Mouse (Mus musculus) MEL (cell line): Measurements from ENCODE around the gene Hbp1. TPM values are rescaled to one million over a fixed set of nuclear protein-coding genes. Genes with fewer than 3 reads are reported as not detected.

Experiments used
- DNase-seq: peaks from one replicate; pipeline ENCODE4 v3.0.0; 2011; ENCODE audit warnings: low read depth, low spot score
- H3K27ac ChIP-seq: 2 replicates; pipeline ENCODE4 v1.5.1; 2012; ENCODE audit warnings: low read depth, mild to moderate bottlenecking, control low read depth, low read length, moderate library complexity; ENCODE audit not compliant: control insufficient read depth
- H3K27me3 ChIP-seq, 2 experiments: fragments of 150-350 bp in 1 of 2; sonication (generic) in 1 of 2; 2 replicates each; pipeline ENCODE4 v1.6.1; 2012; ENCODE audit warnings: low read length in 2 of 2, mild to moderate bottlenecking in 2 of 2, improper control_type of control experiment in 1 of 2, moderate library complexity in 1 of 2; ENCODE audit not compliant: insufficient read depth in 2 of 2, control insufficient read depth in 1 of 2
- H3K36me3 ChIP-seq, 2 experiments: 2 replicates each; pipeline ENCODE4 v1.6.1; 2012 to 2014; ENCODE audit warnings: low read length in 2 of 2, improper control_type of control experiment in 1 of 2, inconsistent platforms in 1 of 2, mild to moderate bottlenecking in 1 of 2; ENCODE audit not compliant: insufficient read depth in 2 of 2, control insufficient read depth in 1 of 2
- H3K4me1 ChIP-seq, 2 experiments: fragments of 150-350 bp in 1 of 2; sonication (generic) in 1 of 2; 2 replicates each; pipeline ENCODE4 v1.6.1; 2012; ENCODE audit warnings: low read length in 2 of 2, improper control_type of control experiment in 1 of 2, mild to moderate bottlenecking in 1 of 2; ENCODE audit not compliant: insufficient read depth in 2 of 2, control insufficient read depth in 1 of 2
- H3K4me3 ChIP-seq, 2 experiments: fragments of 150-350 bp in 1 of 2; sonication (generic) in 1 of 2; 2 replicates each; pipeline ENCODE4 v1.5.1; 2012; ENCODE audit warnings: low read depth in 2 of 2, low read length in 2 of 2, mild to moderate bottlenecking in 2 of 2, moderate library complexity in 2 of 2, control low read depth in 1 of 2, improper control_type of control experiment in 1 of 2; ENCODE audit not compliant: control insufficient read depth in 1 of 2, insufficient read depth in 1 of 2
- H3K79me2 ChIP-seq: 2 replicates; pipeline ENCODE4 v1.6.1; 2012; ENCODE audit warnings: mild to moderate bottlenecking, low read length, moderate library complexity; ENCODE audit not compliant: control insufficient read depth, poor library complexity, insufficient read depth
- H3K9ac ChIP-seq: 2 replicates; pipeline ENCODE4 v1.6.1; 2012; ENCODE audit warnings: low read depth, mild to moderate bottlenecking, control low read depth, low read length, moderate library complexity; ENCODE audit not compliant: control insufficient read depth, poor library complexity, severe bottlenecking
- H3K9me3 ChIP-seq: fragments of 150-350 bp; sonication (generic); replicated peaks from 2 replicates; pipeline ENCODE4 v1.6.1; 2012; ENCODE audit warnings: mild to moderate bottlenecking, low read length, improper control_type of control experiment, moderate library complexity; ENCODE audit not compliant: insufficient read depth
- CHD2 ChIP-seq: IDR thresholded peaks from 2 replicates; pipeline ENCODE4 v1.6.1; 2011; ENCODE audit warnings: low read length, improper control_type of control experiment
- CTCF ChIP-seq, 3 experiments: IDR thresholded peaks in 2 of 3; conservative IDR thresholded peaks in 1 of 3; 2 replicates each; pipeline ENCODE4 v1.5.1; 2011 to 2012; ENCODE audit warnings: low read length in 3 of 3, low read depth in 2 of 3, mild to moderate bottlenecking in 2 of 3, improper control_type of control experiment in 1 of 3, inconsistent platforms in 1 of 3, mixed read lengths in 1 of 3, moderate library complexity in 1 of 3; ENCODE audit not compliant: control insufficient read depth in 1 of 3, insufficient read depth in 1 of 3, poor library complexity in 1 of 3, severe bottlenecking in 1 of 3
- EP300 ChIP-seq, 2 experiments: IDR thresholded peaks; 2 replicates each; pipeline ENCODE4 v1.6.1; 2011; ENCODE audit warnings: improper control_type of control experiment in 2 of 2, low read length in 2 of 2, low read depth in 1 of 2, mild to moderate bottlenecking in 1 of 2
- ETS1 ChIP-seq: IDR thresholded peaks from 2 replicates; pipeline ENCODE4 v1.6.1; 2012; ENCODE audit warnings: low read depth, mild to moderate bottlenecking, inconsistent platforms, low read length, improper control_type of control experiment, moderate library complexity
- GABPA ChIP-seq: IDR thresholded peaks from 2 replicates; pipeline ENCODE4 v1.6.1; 2012; ENCODE audit warnings: low read depth, mild to moderate bottlenecking, inconsistent platforms, low read length, improper control_type of control experiment, moderate library complexity
- HCFC1 ChIP-seq: IDR thresholded peaks from 2 replicates; pipeline ENCODE4 v1.6.1; 2012; ENCODE audit warnings: low read depth, mild to moderate bottlenecking, inconsistent platforms, low read length, improper control_type of control experiment, moderate library complexity
- KAT2A ChIP-seq: conservative IDR thresholded peaks from 2 replicates; pipeline ENCODE4 v1.6.1; 2012; ENCODE audit warnings: low read depth, low read length, improper control_type of control experiment, inconsistent platforms
- MAFK ChIP-seq: IDR thresholded peaks from 2 replicates; pipeline ENCODE4 v1.6.1; 2011; ENCODE audit warnings: low read depth, mild to moderate bottlenecking, low read length, improper control_type of control experiment, borderline replicate concordance
- MAZ ChIP-seq: IDR thresholded peaks from 2 replicates; pipeline ENCODE4 v1.6.1; 2012; ENCODE audit warnings: low read depth, mild to moderate bottlenecking, inconsistent platforms, low read length, improper control_type of control experiment
- MYB ChIP-seq: IDR thresholded peaks from 2 replicates; pipeline ENCODE4 v1.6.1; 2011; ENCODE audit warnings: mild to moderate bottlenecking, low read depth, low read length, improper control_type of control experiment
- NELFE ChIP-seq: IDR thresholded peaks from 2 replicates; pipeline ENCODE4 v1.6.1; 2011; ENCODE audit warnings: low read depth, low read length, improper control_type of control experiment
- POLR2A ChIP-seq, 2 experiments: IDR thresholded peaks; 2 replicates each; pipeline ENCODE4 v1.6.1; 2011 to 2012; ENCODE audit warnings: low read length in 2 of 2, mild to moderate bottlenecking in 2 of 2, control low read depth in 1 of 2, improper control_type of control experiment in 1 of 2, low read depth in 1 of 2, moderate library complexity in 1 of 2; ENCODE audit not compliant: control insufficient read depth in 1 of 2, insufficient read depth in 1 of 2, poor library complexity in 1 of 2
- SMC3 ChIP-seq: IDR thresholded peaks from 2 replicates; pipeline ENCODE4 v1.6.1; 2011; ENCODE audit warnings: low read depth, low read length, improper control_type of control experiment
- TCF12 ChIP-seq: IDR thresholded peaks from 2 replicates; pipeline ENCODE4 v1.6.1; 2014; ENCODE audit warnings: low read depth, mild to moderate bottlenecking, inconsistent platforms, low read length, improper control_type of control experiment, moderate library complexity
- USF1 ChIP-seq: IDR thresholded peaks from 2 replicates; pipeline ENCODE4 v1.6.1; 2014; ENCODE audit warnings: low read depth, mild to moderate bottlenecking, inconsistent platforms, low read length, improper control_type of control experiment, moderate library complexity
- ZKSCAN1 ChIP-seq: IDR thresholded peaks from 2 replicates; pipeline ENCODE4 v1.6.1; 2012; ENCODE audit warnings: low read depth, mild to moderate bottlenecking, inconsistent platforms, low read length, improper control_type of control experiment, moderate library complexity
- polyA plus RNA-seq, 2 experiments: library from polyadenylated mRNA; stranded (reverse) in 1 of 2; unstranded in 1 of 2; fragments of >175 nt in 1 of 2; fragments of >200 nt in 1 of 2; gene quantifications; 2 replicates each; pipeline versions ENCODE4 v1.2.1 to v1.2.4; 2012; ENCODE audit warnings: low replicate concordance in 2 of 2, low read depth in 1 of 2; ENCODE audit not compliant: insufficient read length in 2 of 2, insufficient read depth in 1 of 2, missing spikeins in 1 of 2
- total RNA-seq: library from RNA; depleted of rRNA; stranded (reverse); fragments of 300-350 nt; gene quantifications from 2 replicates; pipeline ENCODE4 v1.2.3, GENCODE M21; 2012

The Hbp1 gene
- total and polyA plus RNA-seq, 3 experiments: 4.3 to 8.8 TPM; not detected in 1

- Histone ChIP-seq H3K4me3 (no peak overlapping the region), H3K4me1 (no peaks in the 10 kb centered on the region), H3K27ac (no peak overlapping the region), H3K9ac (no peak overlapping the region), H3K9me3 (no peaks in the 10 kb centered on the region)
- DNase-seq: no peak
- TF ChIP-seq HCFC1 (no peak), USF1 (no peak)
- TF ChIP-seq, all 39 proteins: peak for 0
- Histone ChIP-seq H3K27me3 (no peaks in the 10 kb centered on the region), H3K36me3 (peaks cover 0 to 6% of the 10 kb centered on the region in 2 experiments; a peak in 2 of 4 replicates), H3K79me2 (no peaks in the 10 kb centered on the region)
Observed at GRCm38 (mm10) chr12:31890685-31891084, 59.6 kb downstream of the Hbp1 start.

GRCm38 (mm10) chr12:31885844-31886606, 64.3 kb downstream of the Hbp1 start:
- no peak for DNase-seq
- Histone ChIP-seq H3K4me3 (no peak overlapping the region), H3K4me1 (no peaks in the 10 kb centered on the region), H3K36me3 (peaks cover 0 to 6% of the 10 kb centered on the region in 2 experiments; a peak in 3 of 4 replicates), H3K27me3 (no peaks in the 10 kb centered on the region), H3K27ac (no peak overlapping the region), H3K79me2 (no peaks in the 10 kb centered on the region), H3K9ac (no peak overlapping the region), H3K9me3 (no peaks in the 10 kb centered on the region)
- TF ChIP-seq USF1: no peak
- TF ChIP-seq ZKSCAN1: no peak
- TF ChIP-seq NELFE: no peak
- TF ChIP-seq CHD2: no peak
- no peak for TF ChIP-seq TCF12
- TF ChIP-seq EP300 (IDR thresholded peaks at IDR 0.05; ENCODE audit: low read depth in 1 of 2, low read length in 2 of 2): no peak
- TF ChIP-seq POLR2A (IDR thresholded peaks at IDR 0.05; ENCODE audit: control insufficient read depth in 1 of 2, insufficient read depth in 1 of 2, low read depth in 1 of 2, low read length in 2 of 2, poor library complexity in 1 of 2): no peak
- no peak for TF ChIP-seq CTCF (IDR thresholded peaks at IDR 0.05 in 2 of 3, conservative IDR thresholded peaks at IDR 0.05 in 1 of 3; ENCODE audit: control insufficient read depth in 1 of 3, insufficient read depth in 1 of 3, low read depth in 2 of 3, low read length in 3 of 3, poor library complexity in 1 of 3, severe bottlenecking in 1 of 3)
- no peak for TF ChIP-seq KAT2A
- no peak for TF ChIP-seq MAFK
- TF ChIP-seq SMC3: no peak
- no peak for TF ChIP-seq MAZ
- no peak for TF ChIP-seq ETS1
- no peak for TF ChIP-seq GABPA

- Histone ChIP-seq H3K27ac (no peak overlapping the region), H3K36me3 (peaks cover 0 to 6% of the 10 kb centered on the region in 2 experiments; a peak in 3 of 4 replicates), H3K4me1 (no peaks in the 10 kb centered on the region), H3K4me3 (no peak overlapping the region), H3K9ac (no peak overlapping the region)
- no peak for DNase-seq
- no peak for TF ChIP-seq EP300 (IDR thresholded peaks at IDR 0.05; ENCODE audit: low read depth in 1 of 2, low read length in 2 of 2)
- TF ChIP-seq MYB: no peak
- TF ChIP-seq, all 39 proteins: peak for 0
- no peaks in the 10 kb centered on the region for H3K27me3 ChIP-seq
- H3K79me2 ChIP-seq: no peaks in the 10 kb centered on the region
- H3K9me3 ChIP-seq: no peaks in the 10 kb centered on the region
Observed at GRCm38 (mm10) chr12:31885084-31885483, 65.3 kb downstream of the Hbp1 start.
